Mouse (Mus musculus) left cerebral cortex, postnatal 14 days (tissue): ENCODE data around the gene D830030K20Rik. TPM values are rescaled to one million over a fixed set of nuclear protein-coding genes. Genes with fewer than 3 reads are reported as not detected.
"Not testable (repeated sequence)": the region's sequence is repeated elsewhere in the genome, so short reads cannot be mapped to it uniquely, and the experiment has no call there.

Source experiments
- DNase-seq, 2 experiments: peaks; one replicate each; pipeline ENCODE4 v3.0.0; 2021 to 2022; ENCODE audit warnings: low spot score in 2 of 2, mixed read lengths in 1 of 2
- intact Hi-C: fragments of 180-260 bp; cut with DNase I; formaldehyde crosslinking; loops from one replicate; pipeline ENCODE4 v1.15.1; 2025
- long read RNA-seq, 2 experiments: library from polyadenylated mRNA; stranded (forward); transcript quantifications; one replicate each; pipeline ENCODE4 v2.0.0; 2021
- total RNA-seq, 2 experiments: library from RNA; stranded (reverse); gene quantifications; 2 replicates each; pipeline ENCODE4 v1.2.3; 2021

Gene D830030K20Rik
- 1 to 10 TPM; 3.8 to 5.2 TPM for total RNA-seq
- long read RNA-seq, experiment 1, partial matches to known transcripts = 0 of 2 reads
- long read RNA-seq, experiment 1, other reads (novel, unspliced or antisense) = 0 of 2 reads
- long read RNA-seq, experiment 2, partial matches to known transcripts = 0 of 1 reads
- long read RNA-seq, experiment 2, other reads (novel, unspliced or antisense) = 0 of 1 reads

DNA sequence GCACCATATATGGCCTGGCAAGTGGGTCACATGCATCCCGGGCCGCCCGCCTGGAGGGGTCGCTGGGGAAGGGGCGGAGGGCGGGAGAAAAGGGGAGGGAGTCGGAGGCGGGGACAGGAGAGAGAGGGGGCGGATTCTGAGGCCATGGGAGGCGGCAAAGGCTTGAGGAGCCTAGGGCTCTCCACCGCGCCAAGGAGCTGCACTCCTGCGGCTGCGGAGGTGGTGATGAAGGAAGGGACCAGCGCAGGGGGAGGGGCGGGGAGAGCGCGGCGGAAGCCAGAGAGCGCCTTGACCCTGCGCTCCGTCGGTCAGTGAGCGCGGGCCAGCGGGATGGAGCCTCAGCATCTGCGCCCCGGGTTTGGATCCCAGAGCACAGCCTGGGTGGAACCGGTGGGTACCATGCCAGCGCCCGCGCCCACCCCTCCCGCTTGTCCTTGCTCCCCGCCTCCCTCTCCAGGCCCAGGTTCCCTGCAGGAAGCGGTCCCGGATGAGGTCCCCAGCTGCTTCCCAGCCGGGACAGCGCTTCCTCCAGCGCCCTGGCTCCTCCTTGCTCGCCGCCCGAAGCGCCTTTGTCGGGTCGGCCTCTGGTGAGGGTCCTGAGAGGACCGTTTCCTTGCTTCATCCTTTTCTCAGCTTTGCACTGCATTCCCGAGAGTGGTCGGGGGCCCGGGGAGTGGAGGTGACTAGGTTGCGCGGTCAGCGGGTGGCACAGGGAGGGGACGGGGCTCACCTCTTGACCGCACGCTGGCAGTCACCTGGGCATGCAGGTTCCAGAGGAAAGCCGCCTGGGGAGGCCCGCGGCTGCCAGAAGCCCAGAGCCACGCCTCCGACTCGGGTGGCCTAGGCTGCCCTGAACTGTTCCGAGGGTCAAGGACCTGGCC is at the start of gene D830030K20Rik:
TSS of gene D830030K20Rik (plus strand) at position 217 of the 881 bp plus-strand sequence.
- DNase-seq = not testable (repeated sequence)

DNA sequence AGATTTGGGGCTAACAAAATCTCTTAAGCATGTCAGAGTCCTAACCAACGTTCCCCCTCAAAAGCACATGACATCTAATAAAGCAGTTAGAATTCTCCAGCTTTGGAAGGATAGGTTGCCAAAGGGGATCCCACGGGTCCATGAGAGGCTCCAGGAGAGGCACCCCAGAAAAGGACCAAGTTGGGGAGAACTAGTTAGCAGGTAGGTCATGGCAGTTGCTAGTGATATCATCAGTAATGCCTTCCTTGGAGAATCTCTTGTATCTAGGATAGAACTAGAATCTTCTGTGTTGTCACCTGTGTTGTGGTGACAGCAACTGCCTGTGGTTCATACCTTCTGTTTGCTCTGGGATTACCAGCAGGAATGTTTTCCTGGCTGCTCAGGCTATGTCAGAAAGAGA is 20.3 kb upstream of the D830030K20Rik start, which contains the start of gene Gm5795:
TSS of gene Gm5795 (plus strand) at position 301 of the 400 bp plus-strand sequence.
- DNase-seq, intact Hi-C loops: not testable (repeated sequence)

More for the DNA sequence above, at the start of gene D830030K20Rik:
- intact Hi-C loops = not testable (repeated sequence)

DNA sequence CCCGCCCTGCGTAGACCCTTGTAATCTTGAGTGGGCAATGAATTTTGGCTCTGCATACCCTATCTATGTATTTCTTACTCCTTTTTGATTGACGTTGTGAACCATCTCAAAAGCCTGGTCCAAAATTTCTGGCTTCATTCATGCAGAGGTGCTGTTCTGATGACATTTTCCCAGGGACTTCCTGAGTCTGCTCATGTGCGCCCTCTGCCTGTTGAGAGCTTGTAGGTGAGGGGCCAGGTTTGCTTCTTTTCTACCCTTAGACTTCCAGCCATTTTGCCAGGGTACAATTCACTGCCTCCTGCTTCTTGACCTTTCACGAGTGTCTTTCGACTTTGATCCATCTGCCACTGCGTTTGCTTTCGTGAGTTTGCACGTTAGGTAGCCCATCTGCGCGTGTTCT is 1.1 kb downstream of the D830030K20Rik start:
- intact Hi-C loops = not testable (repeated sequence)
- peak in 1 of 2 experiments; percentile 22 for DNase-seq

- intact Hi-C loops = not testable (repeated sequence)
- peak in 1 of 2 experiments; percentile 1 for DNase-seq
These were observed 54.2 kb downstream of the D830030K20Rik start for GRCm38 (mm10) chr14:3262531-3262930.

Other genes starting within 250 kb of the D830030K20Rik start
- gene Gm2888, start 178.5 kb upstream of the D830030K20Rik start, total RNA-seq = not detected
- gene Gm2897, start 159.2 kb upstream of the D830030K20Rik start, total RNA-seq = under 1 TPM in 1 of 2 experiments, not detected in 1; 0.29 TPM
- not detected for gene Gm10340, start 74.5 kb upstream of the D830030K20Rik start, total RNA-seq
- gene Gm5795, start 20.2 kb upstream of the D830030K20Rik start, total RNA-seq = not detected
- gene Gm2956, start 124.1 kb downstream of the D830030K20Rik start, total RNA-seq = not detected
- gene Gm10413, start 186.6 kb downstream of the D830030K20Rik start, total RNA-seq = not detected
- 1 to 10 TPM; 2.9 to 3.6 TPM for gene Gm10409, start 204.1 kb downstream of the D830030K20Rik start, total RNA-seq
- 1 to 10 TPM in 1 of 2 experiments, under 1 TPM in 1; 0.70 to 2.3 TPM for gene Gm3005, start 219.6 kb downstream of the D830030K20Rik start, total RNA-seq
- not detected for gene Gm10408, start 240.9 kb downstream of the D830030K20Rik start, total RNA-seq